Mouse (Mus musculus) liver, adult 2 months (tissue): Measurements from ENCODE around the gene Mthfd1l.

Source experiments
- CTCF ChIP-seq: fragments of 200-500 bp; IDR thresholded peaks from 2 replicates; pipeline ENCODE4 v1.5.1; 2011; ENCODE audit warnings: low read depth, low read length, control low read depth
- POLR2A ChIP-seq: fragments of 200-500 bp; IDR thresholded peaks from 2 replicates; pipeline ENCODE4 v1.6.1; 2011; ENCODE audit warnings: low read length, control low read depth; ENCODE audit not compliant: insufficient read depth; ENCODE audit errors: extremely low read depth

DNA sequence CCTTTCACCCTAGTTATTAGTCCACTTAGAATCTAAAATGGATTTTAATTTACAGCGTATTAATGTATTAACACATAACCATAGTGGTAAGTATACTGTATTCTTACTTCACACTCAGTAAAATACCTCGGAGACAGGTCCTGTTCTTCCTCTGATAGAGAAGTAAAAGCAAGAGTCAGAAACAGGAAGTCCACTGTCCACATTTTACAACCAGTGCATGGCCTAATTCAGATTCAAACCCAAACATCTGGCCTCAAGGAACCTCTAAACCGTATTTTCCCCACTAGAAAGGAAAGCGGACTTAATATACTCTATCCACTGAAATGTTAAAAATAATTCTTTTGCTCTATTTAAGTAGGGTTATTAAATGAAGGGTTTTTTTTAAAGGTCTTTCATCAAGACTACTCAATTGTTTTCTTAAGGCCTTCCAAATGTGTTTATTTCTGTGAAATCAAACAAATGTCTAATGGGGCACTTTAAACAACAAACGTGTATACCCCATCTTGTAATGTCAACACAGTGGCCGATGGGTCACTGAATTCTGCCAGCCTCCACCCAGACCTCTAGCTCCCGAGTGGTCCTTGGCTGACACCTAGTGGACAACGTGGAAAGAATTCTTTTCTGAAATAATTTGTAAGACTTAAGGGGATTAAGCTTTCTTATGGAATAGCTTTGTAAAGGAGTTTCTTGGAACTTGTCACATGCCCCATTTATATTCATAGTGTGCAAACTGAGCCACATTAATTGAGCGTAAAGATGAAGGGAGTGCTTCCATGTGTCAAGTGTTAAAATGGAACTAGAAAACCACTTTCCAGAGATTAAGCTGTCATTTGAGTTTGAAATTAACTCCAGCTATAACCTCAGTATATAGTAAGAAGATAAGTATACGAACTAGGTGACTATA lies 29.2 kb upstream of the Mthfd1l start:
- no peak for TF ChIP-seq POLR2A
- peak; percentile 86 for TF ChIP-seq CTCF
